Mouse (Mus musculus) stomach, embryonic 14.5 days (tissue): ENCODE measurements around the gene Ascl1. TPM values are rescaled to one million over a fixed set of nuclear protein-coding genes. Genes with fewer than 3 reads are reported as not detected.

ENCODE experiments used
- ATAC-seq: fragments of 200-750 bp; cut with Nextera tagmentation; 2 replicates; pipeline ENCODE4 v1.8.0; 2017; ENCODE audit warnings: low read depth, moderate TSS enrichment; ENCODE audit not compliant: insufficient number of reproducible peaks, insufficient read depth, low FRiP score
- H3K27ac ChIP-seq: fragments of 300-500 bp; sonication (generic); 2 replicates; pipeline ENCODE4 v1.5.1; 2014; ENCODE audit warnings: mild to moderate bottlenecking, low read length, moderate library complexity, mixed read lengths
- H3K27me3 ChIP-seq: fragments of 300-500 bp; sonication (generic); 2 replicates; pipeline ENCODE4 v1.6.1; 2014; ENCODE audit warnings: low read length, control low read depth, mixed read lengths; ENCODE audit not compliant: control insufficient read depth, insufficient read depth
- H3K36me3 ChIP-seq: fragments of 300-500 bp; sonication (generic); 2 replicates; pipeline ENCODE4 v1.6.1; 2014; ENCODE audit warnings: mild to moderate bottlenecking, control low read depth, low read length, moderate library complexity, mixed read lengths; ENCODE audit not compliant: control insufficient read depth, insufficient read depth
- H3K4me1 ChIP-seq: fragments of 300-500 bp; sonication (generic); 2 replicates; pipeline ENCODE4 v1.6.1; 2014; ENCODE audit warnings: low read length, control low read depth, mixed read lengths; ENCODE audit not compliant: control insufficient read depth, insufficient read depth
- H3K4me2 ChIP-seq: fragments of 300-500 bp; sonication (generic); replicated peaks from 2 replicates; pipeline ENCODE4 v1.6.1; 2014; ENCODE audit warnings: low read depth, low read length, control low read depth
- H3K4me3 ChIP-seq: fragments of 300-500 bp; sonication (generic); 2 replicates; pipeline ENCODE4 v1.5.1; 2014; ENCODE audit warnings: low read depth, low read length, control low read depth
- H3K9ac ChIP-seq: fragments of 300-500 bp; sonication (generic); replicated peaks from 2 replicates; pipeline ENCODE4 v1.6.1; 2014; ENCODE audit warnings: low read depth, mild to moderate bottlenecking, control low read depth, low read length, moderate library complexity, mixed read lengths
- H3K9me3 ChIP-seq: fragments of 300-500 bp; sonication (generic); 2 replicates; pipeline ENCODE4 v1.6.1; 2016; ENCODE audit warnings: low read depth, low read length, control low read depth; ENCODE audit not compliant: control insufficient read depth
- WGBS: fragments of 180-500 bp; shearing (Covaris S2); extraction: QIAGEN DNeasy Blood & Tissue Kit; methylation state at CpG from one replicate; pipeline ENCODE4 v1.1.7; 2014; 5-methylcytosine and 5-hydroxymethylcytosine counted together
- polyA plus RNA-seq: library from polyadenylated mRNA; unstranded; fragments of >200 nt; fragmentation: Nextera tagmentation; extraction: Ambion mirVana; gene quantifications from 2 replicates; pipeline ENCODE4 v1.2.1, GENCODE M21; 2014

The Ascl1 gene
- polyA plus RNA-seq, 1 experiment from 2014 or later = 15.6 TPM

GRCm38 (mm10) chr10:87473475-87474131 is 19.9 kb downstream of the Ascl1 start:
- WGBS = 71% methylated on average over 10 of the region's 10 CpGs

GRCm38 (mm10) chr10:87450777-87451176 is 42.7 kb downstream of the Ascl1 start:
- 77% methylated on average over 3 of the region's 3 CpGs for WGBS
- H3K36me3 ChIP-seq = no peaks in the 10 kb centered on the region
- no peak for ATAC-seq
- no peaks in the 10 kb centered on the region for H3K9me3 ChIP-seq
- no peak overlapping the region for H3K4me3 ChIP-seq
- no peak overlapping the region for H3K9ac ChIP-seq
- H3K27ac ChIP-seq = no peak overlapping the region
- H3K4me1 ChIP-seq = no peaks in the 10 kb centered on the region
- no peak overlapping the region for H3K4me2 ChIP-seq
- no peaks in the 10 kb centered on the region for H3K27me3 ChIP-seq

More at GRCm38 (mm10) chr10:87473475-87474131, 19.9 kb downstream of the Ascl1 start:
- no peak overlapping the region for H3K4me3 ChIP-seq
- no peaks in the 10 kb centered on the region for H3K36me3 ChIP-seq
- H3K4me1 ChIP-seq = no peaks in the 10 kb centered on the region
- H3K9me3 ChIP-seq = no peaks in the 10 kb centered on the region
- no peak for ATAC-seq
- H3K27ac ChIP-seq = no peak overlapping the region
- no peaks in the 10 kb centered on the region for H3K27me3 ChIP-seq
- H3K4me2 ChIP-seq = no peak overlapping the region
- no peak overlapping the region for H3K9ac ChIP-seq

GRCm38 (mm10) chr10:87449368-87449767 is 44.1 kb downstream of the Ascl1 start:
- Histone ChIP-seq H3K4me1 (no peaks in the 10 kb centered on the region), H3K4me2 (no peak overlapping the region), H3K27me3 (no peaks in the 10 kb centered on the region), H3K27ac (no peak overlapping the region), H3K9me3 (no peaks in the 10 kb centered on the region), H3K36me3 (no peaks in the 10 kb centered on the region), H3K9ac (no peak overlapping the region), H3K4me3 (no peak overlapping the region)
- ATAC-seq = no peak
- 89% methylated on average over 6 of the region's 6 CpGs for WGBS

- Histone ChIP-seq H3K4me2 (no peak overlapping the region), H3K27me3 (no peaks in the 10 kb centered on the region)
Observed at GRCm38 (mm10) chr10:87448257-87448656, 45.2 kb downstream of the Ascl1 start.

GRCm38 (mm10) chr10:87447754-87448095 is 45.7 kb downstream of the Ascl1 start:
- no peak overlapping the region for H3K4me3 ChIP-seq
- no peaks in the 10 kb centered on the region for H3K4me1 ChIP-seq
- ATAC-seq = peak; percentile 79
- H3K27me3 ChIP-seq = no peaks in the 10 kb centered on the region
- no peak overlapping the region for H3K27ac ChIP-seq
- H3K9ac ChIP-seq = no peak overlapping the region
- H3K36me3 ChIP-seq = no peaks in the 10 kb centered on the region
- no peaks in the 10 kb centered on the region for H3K9me3 ChIP-seq
- peak overlapping the region; percentile 16; the same call in 1 of the 2 replicates for H3K4me2 ChIP-seq
- WGBS = 2% methylated on average over 9 of the region's 9 CpGs

More at GRCm38 (mm10) chr10:87448257-87448656, 45.2 kb downstream of the Ascl1 start:
- no peaks in the 10 kb centered on the region for H3K9me3 ChIP-seq
- H3K4me1 ChIP-seq = no peaks in the 10 kb centered on the region
- H3K36me3 ChIP-seq = no peaks in the 10 kb centered on the region
- no peak overlapping the region for H3K27ac ChIP-seq
- no peak overlapping the region for H3K4me3 ChIP-seq
- H3K9ac ChIP-seq = no peak overlapping the region
- ATAC-seq = no peak
- WGBS = 59% methylated on average over 5 of the region's 5 CpGs

- Histone ChIP-seq H3K27me3 (no peaks in the 10 kb centered on the region), H3K4me3 (no peak overlapping the region), H3K9me3 (no peaks in the 10 kb centered on the region), H3K4me1 (no peaks in the 10 kb centered on the region), H3K9ac (no peak overlapping the region), H3K36me3 (no peaks in the 10 kb centered on the region), H3K27ac (no peak overlapping the region), H3K4me2 (0 out of 2 replicates have a peak overlapping the region, but pooled peaks have one; percentile 16)
- ATAC-seq = no peak
- WGBS = 32% methylated on average over 13 of the region's 13 CpGs
Observed at GRCm38 (mm10) chr10:87446829-87447753, 46.4 kb downstream of the Ascl1 start.

- ATAC-seq = no peak
- no peak overlapping the region for H3K27ac ChIP-seq
- no peaks in the 10 kb centered on the region for H3K36me3 ChIP-seq
- H3K4me3 ChIP-seq = no peak overlapping the region
- H3K9ac ChIP-seq = no peak overlapping the region
- no peaks in the 10 kb centered on the region for H3K4me1 ChIP-seq
- H3K27me3 ChIP-seq = no peaks in the 10 kb centered on the region
- H3K9me3 ChIP-seq = no peaks in the 10 kb centered on the region
- no peak overlapping the region for H3K4me2 ChIP-seq
- WGBS = 68% methylated on average over 2 of the region's 2 CpGs
Observed at GRCm38 (mm10) chr10:87446139-87446828, 47.2 kb downstream of the Ascl1 start.
